Mouse (Mus musculus) cerebellum, adult 2 months (tissue): Measurements from ENCODE around the gene Gm10837.

ENCODE experiments used
- CTCF ChIP-seq: fragments of 200-500 bp; IDR thresholded peaks from 2 replicates; pipeline ENCODE4 v1.5.1; 2011; ENCODE audit warnings: low read depth, mild to moderate bottlenecking, control low read depth, low read length, moderate library complexity, borderline replicate concordance; ENCODE audit not compliant: insufficient read depth
- POLR2A ChIP-seq: fragments of 200-500 bp; IDR thresholded peaks from 2 replicates; pipeline ENCODE4 v1.6.1; 2011; ENCODE audit warnings: low read length, control low read depth, borderline replicate concordance; ENCODE audit not compliant: insufficient read depth

- TF ChIP-seq POLR2A, result no peak
- TF ChIP-seq CTCF, result no peak
These were observed 36.2 kb upstream of the Gm10837 start for GRCm38 (mm10) chr14:122453996-122454738.
